17 mouse cellular contexts compared by ENCODE assay signal in the genomic region with DNA sequence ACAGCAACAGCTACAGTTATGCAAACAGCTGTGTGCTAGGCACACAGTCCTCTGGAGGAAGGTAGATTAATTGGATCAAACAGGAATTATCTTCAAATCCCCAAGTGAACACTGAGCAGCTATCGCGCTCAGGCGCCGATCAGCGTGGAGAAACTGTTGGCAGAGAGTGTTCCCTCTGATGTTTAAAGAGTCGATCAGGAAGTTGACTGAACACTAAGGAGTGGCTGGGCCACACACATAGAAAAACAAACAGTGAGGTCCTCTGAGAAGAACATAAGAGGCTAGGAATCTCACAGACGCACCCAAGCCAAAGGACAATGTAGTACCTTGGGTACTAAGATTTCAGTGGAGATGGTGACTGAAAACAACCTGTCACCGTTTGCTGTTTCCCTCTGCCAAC.
DNase-seq lines count a peak whose midpoint lies in the region; ATAC-seq and TF ChIP-seq lines count a peak whose summit lies in the region.
"Had no signal": no experiment of that assay in that cellular context is flagged by ENCODE, and none has a peak within 500 bp of the region (broad histone marks: within the 10 kb centered on the region; RNA-seq: fewer than 3 reads in every experiment).

No protein-coding gene starts in this region.

- no peak for TF ChIP-seq CTCF in kidney, postnatal 0 days (IDR thresholded peaks at IDR 0.05; ENCODE audit: low read depth)
- no peak for TF ChIP-seq CTCF in lung, adult 2 months (IDR thresholded peaks at IDR 0.05; ENCODE audit: insufficient read depth, low read length)

- WGBS in kidney, postnatal 0 days: 26% methylated on average over 8 of the region's 8 CpGs
- 17% methylated on average over 8 of the region's 8 CpGs for WGBS in intestine, embryonic 15.5 days
- 18% methylated on average over 8 of the region's 8 CpGs for WGBS in lung, adult 2 months
- WGBS in hindbrain, embryonic 16.5 days: 55% methylated on average over 8 of the region's 8 CpGs

- peak; percentile 51 for DNase-seq in kidney, postnatal 0 days (ENCODE audit: low spot score)
- DNase-seq in kidney, postnatal 4 days: no peak
- peak; percentile 37 for DNase-seq in lung, adult 2 months
- peak; percentile 15 for DNase-seq in retina, postnatal 1 day
- DNase-seq in thymus, postnatal 0 days (ENCODE audit: low spot score): no peak
- DNase-seq: cerebellum, adult 11-12 months; gastrocnemius, postnatal 10 days; kidney, postnatal 25 days; liver, postnatal 0 days; thymus, adult 18-20 months had no signal

- H3K27me3 ChIP-seq in kidney, postnatal 0 days (ENCODE audit: insufficient read depth, low read length): no peaks in the 10 kb centered on the region
- H3K27me3 ChIP-seq in intestine, embryonic 15.5 days (replicated peaks): no peaks in the 10 kb centered on the region
- H3K27me3 ChIP-seq in hindbrain, embryonic 16.5 days (replicated peaks; ENCODE audit: control insufficient read depth, insufficient read depth, low read length): no peaks in the 10 kb centered on the region
- H3K27me3 ChIP-seq: forebrain, embryonic 15.5 days; limb, embryonic 12.5 days; midbrain, embryonic 12.5 days had no signal

- H3K9me3 ChIP-seq in kidney, postnatal 0 days (replicated peaks; ENCODE audit: low read length): no peaks in the 10 kb centered on the region; the same call in 1 of the 2 replicates
- no peaks in the 10 kb centered on the region for H3K9me3 ChIP-seq in intestine, embryonic 15.5 days
- no peaks in the 10 kb centered on the region for H3K9me3 ChIP-seq in hindbrain, embryonic 16.5 days (ENCODE audit: control insufficient read depth, low read length)
- H3K9me3 ChIP-seq: forebrain, embryonic 15.5 days; limb, embryonic 12.5 days; midbrain, embryonic 12.5 days had no signal

- peaks cover 23% of the 10 kb centered on the region for H3K4me1 ChIP-seq in kidney, postnatal 0 days (replicated peaks; ENCODE audit: insufficient read depth, low read length)
- H3K4me1 ChIP-seq in intestine, embryonic 15.5 days (replicated peaks): peaks cover 9% of the 10 kb centered on the region
- peaks cover 24% of the 10 kb centered on the region for H3K4me1 ChIP-seq in lung, adult 2 months (ENCODE audit: control insufficient read depth, insufficient read depth, low read length)
- no peaks in the 10 kb centered on the region for H3K4me1 ChIP-seq in hindbrain, embryonic 16.5 days (ENCODE audit: control insufficient read depth, insufficient read depth, low read depth, low read length)
- H3K4me1 ChIP-seq: forebrain, embryonic 15.5 days; midbrain, embryonic 12.5 days had no signal

- ATAC-seq in kidney, postnatal 0 days (replicated peaks; ENCODE audit: low FRiP score, low read depth): no peak
- peak; percentile 54 for ATAC-seq in intestine, embryonic 15.5 days
- ATAC-seq in hindbrain, embryonic 16.5 days: no peak
- ATAC-seq: CD4-positive, CD25-positive, alpha-beta regulatory T cell, adult 4 months; forebrain, embryonic 15.5 days; inflammation-experienced regulatory T-cells, adult 6 months; liver, postnatal 0 days had no signal

- H3K27ac ChIP-seq in kidney, postnatal 0 days: no peak overlapping the region; the same call in 1 of the 2 replicates
- H3K27ac ChIP-seq in intestine, embryonic 15.5 days: peak overlapping the region; percentile 59
- H3K27ac ChIP-seq in hindbrain, embryonic 16.5 days (ENCODE audit: low read depth, low read length): no peak overlapping the region
- H3K27ac ChIP-seq: forebrain, embryonic 15.5 days; limb, embryonic 12.5 days; midbrain, embryonic 12.5 days had no signal

- no peak overlapping the region for H3K9ac ChIP-seq in kidney, postnatal 0 days (ENCODE audit: low read depth, low read length)
- H3K9ac ChIP-seq in intestine, embryonic 15.5 days: no peak overlapping the region
- H3K9ac ChIP-seq in hindbrain, embryonic 16.5 days (ENCODE audit: low read depth, low read length): no peak overlapping the region
- H3K9ac ChIP-seq: forebrain, embryonic 15.5 days; limb, embryonic 12.5 days; liver, postnatal 0 days; midbrain, embryonic 12.5 days had no signal

- H3K4me3 ChIP-seq in kidney, postnatal 0 days (replicated peaks; ENCODE audit: low read depth, low read length): no peak overlapping the region
- no peak overlapping the region for H3K4me3 ChIP-seq in intestine, embryonic 15.5 days (replicated peaks)
- H3K4me3 ChIP-seq in lung, adult 2 months (replicated peaks; ENCODE audit: extremely low read depth, low read depth, low read length): no peak overlapping the region
- no peak overlapping the region for H3K4me3 ChIP-seq in hindbrain, embryonic 16.5 days (ENCODE audit: low read length)
- H3K4me3 ChIP-seq: forebrain, embryonic 15.5 days; limb, embryonic 12.5 days; midbrain, embryonic 12.5 days had no signal

- H3K4me2 ChIP-seq in kidney, postnatal 0 days (ENCODE audit: low read length): no peak overlapping the region
- no peak overlapping the region for H3K4me2 ChIP-seq in intestine, embryonic 15.5 days (replicated peaks)
- H3K4me2 ChIP-seq in hindbrain, embryonic 16.5 days (ENCODE audit: low read length): no peak overlapping the region
- H3K4me2 ChIP-seq: forebrain, embryonic 15.5 days; limb, embryonic 12.5 days; midbrain, embryonic 12.5 days had no signal

- TF ChIP-seq POLR2A in lung, adult 2 months (IDR thresholded peaks at IDR 0.05; ENCODE audit: borderline replicate concordance, extremely low read depth, low read depth, low read length): no peak

- H3K36me3 ChIP-seq in kidney, postnatal 0 days (ENCODE audit: insufficient read depth, low read length): 0 out of 2 replicates have a peak, but pooled peaks cover 12% of the 10 kb centered on the region
- H3K36me3 ChIP-seq in intestine, embryonic 15.5 days: 0 out of 2 replicates have a peak, but pooled peaks cover 4% of the 10 kb centered on the region
- no peaks in the 10 kb centered on the region for H3K36me3 ChIP-seq in hindbrain, embryonic 16.5 days (ENCODE audit: control insufficient read depth, insufficient read depth, low read length)
- H3K36me3 ChIP-seq: forebrain, embryonic 15.5 days; limb, embryonic 12.5 days; midbrain, embryonic 12.5 days had no signal

Comparison
In these comparisons a context has a peak if more than half of its experiments do, and no peak if none do; other contexts are left out.
1. DNase-seq: peak in kidney, postnatal 0 days (single experiment), lung, adult 2 months (single experiment) and retina, postnatal 1 day (single experiment); none in kidney, postnatal 4 days (0 of 2) and thymus, postnatal 0 days (single experiment).